Comparison of ENCODE assay signal across 9 mouse cellular contexts in genomic region chr2:92331410-92331809, GRCm38 (mm10). TPM values are rescaled to one million over a fixed set of nuclear protein-coding genes. Genes with fewer than 3 reads are reported as not detected.
DNase-seq lines count a peak whose midpoint lies in the region; ATAC-seq and TF ChIP-seq lines count a peak whose summit lies in the region.
"Had no signal": no experiment of that assay in that cellular context is flagged by ENCODE, and none has a peak within 500 bp of the region (broad histone marks: within the 10 kb centered on the region; RNA-seq: fewer than 3 reads in every experiment).

No protein-coding gene starts in this region.

- ATAC-seq in megakaryocyte progenitor cell, adult 5-6 weeks (replicated peaks; ENCODE audit: poor library complexity) = 0 out of 2 replicates have a peak, but pooled peaks have one; percentile 42

- intact Hi-C loops in gastrocnemius, adult 2 months (cut with DNase I) = loop anchor here (5.0 kb wide), 2 partner anchors 34 to 344 kb away; no protein-coding TSS in a partner anchor
- intact Hi-C loops in gastrocnemius, postnatal 36 days (cut with DNase I) = no loop called here

- no peak overlapping the region for H3K4me3 ChIP-seq in gastrocnemius, adult 2 months
- H3K4me3 ChIP-seq: myocyte had no signal

- H3K27ac ChIP-seq in gastrocnemius, adult 2 months = no peak overlapping the region

- peak; percentile 41 for DNase-seq in gastrocnemius, adult 2 months
- no peak for DNase-seq in gastrocnemius, postnatal 36 days
- DNase-seq in lung, postnatal 36 days = peak; percentile 18
- no peak for DNase-seq in lung, postnatal 25 days (ENCODE audit: low spot score)
- peak; percentile 75 for DNase-seq in R1 (ENCODE audit: low read depth, low spot score)
- no peak for DNase-seq in layer of hippocampus, postnatal 36 days
- DNase-seq in spleen, adult 18-20 months = no peak

- TF ChIP-seq CTCF in gastrocnemius, adult 2 months (IDR thresholded peaks at IDR 0.05) = peak; percentile 16; the same call in 1 of the 2 replicates

RNA-seq across cellular contexts. Expression of gene Pex16, which starts 43.1 kb away (rescaled TPM):
- 10 to 100 TPM; 15.9 to 19.5 TPM for total RNA-seq in gastrocnemius, adult 2 months (2021)
- 10 to 100 TPM; 14.1 to 23.0 TPM for total RNA-seq in gastrocnemius, postnatal 36 days (2021)
- total RNA-seq in megakaryocyte progenitor cell, adult 5-6 weeks (2015) = 10.3 and 22.1 TPM in 2 replicates
- 11.3 and 16.7 TPM in 2 replicates for total RNA-seq in megakaryocyte progenitor cell, adult 5-6 weeks (2017)
- total RNA-seq in layer of hippocampus, postnatal 36 days (2021) = 10 to 100 TPM; 32.5 to 39.0 TPM

RNA-seq across cellular contexts. Expression of gene Large2, which starts 43.3 kb away (rescaled TPM):
- total RNA-seq in gastrocnemius, adult 2 months (2021) = under 1 TPM in 1 of 2 experiments, not detected in 1; 0.64 TPM
- under 1 TPM; 0.52 to 0.84 TPM for total RNA-seq in gastrocnemius, postnatal 36 days (2021)
- 0.32 and 0.69 TPM in 2 replicates for total RNA-seq in megakaryocyte progenitor cell, adult 5-6 weeks (2015)
- 0.47 TPM in 1 of 2 replicates, not detected in the other for total RNA-seq in megakaryocyte progenitor cell, adult 5-6 weeks (2017)
- total RNA-seq in layer of hippocampus, postnatal 36 days (2021) = under 1 TPM in 1 of 2 experiments, not detected in 1; 0.81 TPM

RNA-seq across cellular contexts. Expression of gene 1700029I15Rik, which starts 50.9 kb away (rescaled TPM):
- 1 to 10 TPM in 1 of 2 experiments, under 1 TPM in 1; 0.69 to 1.1 TPM for total RNA-seq in gastrocnemius, adult 2 months (2021)
- under 1 TPM; 0.81 to 0.99 TPM for total RNA-seq in gastrocnemius, postnatal 36 days (2021)
- total RNA-seq in megakaryocyte progenitor cell, adult 5-6 weeks (2015) = 1.6 and 2.1 TPM in 2 replicates
- total RNA-seq in megakaryocyte progenitor cell, adult 5-6 weeks (2017) = 1.3 and 2.5 TPM in 2 replicates
- 1 to 10 TPM; 3.8 to 6.4 TPM for total RNA-seq in layer of hippocampus, postnatal 36 days (2021)

Comparison
In these comparisons a context has a peak if more than half of its experiments do, and no peak if none do; other contexts are left out.
1. DNase-seq: peak in gastrocnemius, adult 2 months (single experiment), lung, postnatal 36 days (single experiment) and R1 (single experiment); none in gastrocnemius, postnatal 36 days (0 of 2), lung, postnatal 25 days (single experiment), layer of hippocampus, postnatal 36 days (0 of 2) and spleen, adult 18-20 months (0 of 2).